Mouse (Mus musculus) ES-Bruce4 (cell line): Measurements from ENCODE around the gene Mrps5.

Source experiments
- CTCF ChIP-seq: IDR thresholded peaks from one replicate; pipeline ENCODE4 v1.8.1; 2011; ENCODE audit warnings: low read depth, low read length
- POLR2A ChIP-seq: IDR thresholded peaks from one replicate; pipeline ENCODE4 v1.8.1; 2011; ENCODE audit warnings: low read length; ENCODE audit not compliant: insufficient read depth

DNA sequence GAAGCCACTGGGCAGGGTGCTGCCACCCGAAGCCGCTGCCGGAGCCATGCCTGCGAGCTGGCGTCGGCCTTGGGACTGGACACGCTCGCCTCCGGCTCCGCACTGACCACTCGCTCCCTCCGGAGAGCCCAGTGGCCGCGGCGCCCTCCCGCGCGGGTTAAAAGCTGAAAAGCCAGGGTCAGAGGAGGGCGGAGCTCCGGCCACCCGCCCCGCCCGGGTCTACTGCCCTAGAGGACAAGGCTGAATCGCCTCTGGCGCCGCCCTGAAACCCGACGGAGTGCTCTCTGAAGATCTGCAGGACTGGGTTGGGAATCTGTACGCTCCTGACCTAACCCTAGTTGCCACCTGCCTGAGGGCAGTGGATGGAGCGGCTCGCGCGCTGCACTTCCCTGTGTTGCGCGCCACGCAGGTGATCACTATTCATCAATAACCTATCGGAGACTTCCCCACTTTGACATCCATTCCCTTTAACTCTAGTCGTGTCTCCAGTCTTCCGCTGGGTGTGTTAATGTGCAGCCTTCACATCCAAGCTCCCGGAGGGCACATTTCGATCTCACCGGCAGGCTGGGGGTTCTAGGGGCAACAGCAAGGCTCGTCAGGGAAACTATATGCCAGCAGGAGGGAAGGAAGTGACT lies 69.2 kb downstream of the Mrps5 start, which contains the start of gene Mal:
- TF ChIP-seq POLR2A (no peak), CTCF (no peak)
